Mouse (Mus musculus) E14TG2a.4 (cell line): Measurements from ENCODE around the gene Ehbp1l1.

ENCODE experiments used
- CTCF ChIP-seq: conservative IDR thresholded peaks from 2 replicates; pipeline ENCODE4 v1.5.1; 2014; ENCODE audit warnings: low read length
- NANOG ChIP-seq: IDR thresholded peaks from 2 replicates; pipeline ENCODE4 v1.6.1; 2014; ENCODE audit warnings: borderline replicate concordance, low read length, mixed read lengths
- POU5F1 ChIP-seq: IDR thresholded peaks from 2 replicates; pipeline ENCODE4 v1.6.1; 2014; ENCODE audit warnings: low read length, borderline replicate concordance

GRCm38 (mm10) chr19:5721233-5721632 is 4.9 kb downstream of the Ehbp1l1 start:
- TF ChIP-seq POU5F1 (no peak), CTCF (no peak), NANOG (no peak)
